ENCODE assay signal across 9 mouse cellular contexts in genomic region chr11:87756251-87756820, GRCm38 (mm10). TPM values are rescaled to one million over a fixed set of nuclear protein-coding genes. Genes with fewer than 3 reads are reported as not detected.
DNase-seq lines count a peak whose midpoint lies in the region; ATAC-seq and TF ChIP-seq lines count a peak whose summit lies in the region.
"Had no signal": no experiment of that assay in that cellular context is flagged by ENCODE, and none has a peak within 500 bp of the region (broad histone marks: within the 10 kb centered on the region; RNA-seq: fewer than 3 reads in every experiment).

No protein-coding gene starts in this region.

- H3K4me2 ChIP-seq in liver, embryonic 15.5 days, result peak overlapping the region; percentile 78

- WGBS in liver, embryonic 15.5 days (ENCODE audit: insufficient replicate concordance), result 17% methylated on average over 15 of the region's 15 CpGs
- WGBS in cerebellum, adult 2 months, result 91% methylated on average over 15 of the region's 15 CpGs

- peak overlapping the region; percentile 98 for H3K27ac ChIP-seq in liver, embryonic 15.5 days (replicated peaks)
- H3K27ac ChIP-seq in cerebellum, adult 2 months (ENCODE audit: insufficient read depth, low read length), result no peak overlapping the region

- intact Hi-C loops in left cerebral cortex, postnatal 25 days (cut with DNase I), result loop anchor here (10.0 kb wide), 1 partner anchor 542 kb away; no protein-coding TSS in a partner anchor

- no peaks in the 10 kb centered on the region for H3K9me3 ChIP-seq in erythroblast, embryonic 14.5 days (ENCODE audit: control insufficient read depth, low read length)
- H3K9me3 ChIP-seq in liver, embryonic 15.5 days (replicated peaks), result no peaks in the 10 kb centered on the region

- TF ChIP-seq POLR2A in cerebellum, adult 2 months (IDR thresholded peaks at IDR 0.05; ENCODE audit: borderline replicate concordance, insufficient read depth, low read length), result no peak

- TF ChIP-seq CTCF in cerebellum, adult 2 months (IDR thresholded peaks at IDR 0.05; ENCODE audit: borderline replicate concordance, insufficient read depth, low read depth, low read length), result no peak

- H3K9ac ChIP-seq in liver, embryonic 15.5 days, result peak overlapping the region; percentile 88

- peaks cover 78% of the 10 kb centered on the region for H3K4me1 ChIP-seq in erythroblast, embryonic 14.5 days (ENCODE audit: control insufficient read depth)
- peaks cover 74% of the 10 kb centered on the region for H3K4me1 ChIP-seq in liver, embryonic 15.5 days (replicated peaks)
- H3K4me1 ChIP-seq in cerebellum, adult 2 months (ENCODE audit: control insufficient read depth, insufficient read depth, low read length), result no peaks in the 10 kb centered on the region; the same call in 1 of the 2 replicates

- ATAC-seq in liver, embryonic 15.5 days (ENCODE audit: insufficient read depth), result peak; percentile 36
- ATAC-seq: Patski had no signal

- H3K36me3 ChIP-seq in erythroblast, embryonic 14.5 days (ENCODE audit: control insufficient read depth), result peaks cover 41% of the 10 kb centered on the region
- H3K36me3 ChIP-seq in liver, embryonic 15.5 days (replicated peaks), result peaks cover 22% of the 10 kb centered on the region

- DNase-seq in heart, adult 18-20 months, result peak; percentile 39 to 71
- no peak for DNase-seq in heart, postnatal 4 days
- DNase-seq in spleen, postnatal 36 days (ENCODE audit: low spot score in 2 of 2), result peak; percentile 87 to 90
- DNase-seq in cerebellum, adult 2 months, result no peak
- DNase-seq in left cerebral cortex, postnatal 25 days (ENCODE audit: low spot score in 2 of 2), result no peak
- DNase-seq in adrenal gland, postnatal 14 days, result no peak

- peak overlapping the region; percentile 70 for H3K4me3 ChIP-seq in erythroblast, embryonic 14.5 days (replicated peaks)
- H3K4me3 ChIP-seq in liver, embryonic 15.5 days (replicated peaks), result peak overlapping the region; percentile 81
- H3K4me3 ChIP-seq in cerebellum, adult 2 months (replicated peaks; ENCODE audit: insufficient read depth, low read depth, low read length), result no peak overlapping the region

- H3K27me3 ChIP-seq in erythroblast, embryonic 14.5 days (ENCODE audit: control insufficient read depth), result peaks cover 12% of the 10 kb centered on the region
- H3K27me3 ChIP-seq in liver, embryonic 15.5 days, result peaks cover 18% of the 10 kb centered on the region
- H3K27me3 ChIP-seq in cerebellum, adult 2 months (ENCODE audit: control insufficient read depth, insufficient read depth, low read length), result no peaks in the 10 kb centered on the region

RNA-seq across cellular contexts. Expression of gene Tspoap1, which starts 4.0 kb away (rescaled TPM):
- total RNA-seq in heart, adult 18-20 months (2021), result under 1 TPM in 1 of 2 experiments, not detected in 1; 0.15 TPM
- total RNA-seq in heart, postnatal 4 days (2021), result under 1 TPM in 1 of 2 experiments, not detected in 1; 0.07 TPM
- polyA plus RNA-seq in erythroblast, embryonic 14.5 days (2012), result 0.47 and 0.71 TPM in 2 replicates
- polyA plus RNA-seq in liver, embryonic 15.5 days (2015; fragmentation: Nextera tagmentation; extraction: Ambion mirVana), result 3.3 and 3.5 TPM in 2 replicates
- polyA plus RNA-seq in cerebellum, adult 2 months (2012; rRNA removed), result 198 TPM in 2 replicates
- total RNA-seq in left cerebral cortex, postnatal 25 days (2021), result 100 to 1,000 TPM; 165 to 189 TPM
- 2.8 and 3.9 TPM in 2 replicates for total RNA-seq in adrenal gland, postnatal 14 days (2021)

RNA-seq across cellular contexts. Expression of gene Supt4a, which starts 19.0 kb away (rescaled TPM):
- 10 to 100 TPM; 42.8 to 46.1 TPM for total RNA-seq in heart, adult 18-20 months (2021)
- 10 to 100 TPM; 47.9 to 49.9 TPM for total RNA-seq in heart, postnatal 4 days (2021)
- 4.3 and 5.5 TPM in 2 replicates for polyA plus RNA-seq in erythroblast, embryonic 14.5 days (2012)
- polyA plus RNA-seq in liver, embryonic 15.5 days (2015; fragmentation: Nextera tagmentation; extraction: Ambion mirVana), result 177 and 195 TPM in 2 replicates
- polyA plus RNA-seq in cerebellum, adult 2 months (2012; rRNA removed), result 155 and 158 TPM in 2 replicates
- 10 to 100 TPM; 69.9 to 86.3 TPM for total RNA-seq in left cerebral cortex, postnatal 25 days (2021)
- total RNA-seq in adrenal gland, postnatal 14 days (2021), result 56.5 and 74.2 TPM in 2 replicates

RNA-seq across cellular contexts. Expression of gene Mpo, which starts 37.0 kb away (rescaled TPM):
- not detected for total RNA-seq in heart, adult 18-20 months (2021)
- under 1 TPM; 0.14 to 0.33 TPM for total RNA-seq in heart, postnatal 4 days (2021)
- 3.6 and 4.5 TPM in 2 replicates for polyA plus RNA-seq in erythroblast, embryonic 14.5 days (2012)
- polyA plus RNA-seq in liver, embryonic 15.5 days (2015; fragmentation: Nextera tagmentation; extraction: Ambion mirVana), result 448 and 474 TPM in 2 replicates
- 0.08 and 0.11 TPM in 2 replicates for polyA plus RNA-seq in cerebellum, adult 2 months (2012; rRNA removed)
- total RNA-seq in left cerebral cortex, postnatal 25 days (2021), result not detected
- 0.64 and 1.4 TPM in 2 replicates for total RNA-seq in adrenal gland, postnatal 14 days (2021)
- polyA plus RNA-seq: Patski had no signal

Comparison
In these comparisons a context has a peak if more than half of its experiments do, and no peak if none do; other contexts are left out.
1. DNase-seq: peak in heart, adult 18-20 months (2 of 2) and spleen, postnatal 36 days (2 of 2); none in heart, postnatal 4 days (single experiment), cerebellum, adult 2 months (0 of 2), left cerebral cortex, postnatal 25 days (0 of 2) and adrenal gland, postnatal 14 days (single experiment).
2. RNA of gene Tspoap1, which starts 4.0 kb away (total RNA-seq): 165 to 189 TPM in left cerebral cortex, postnatal 25 days; 2.8 to 3.9 TPM in adrenal gland, postnatal 14 days, 0.15 TPM in heart, adult 18-20 months and 0.07 TPM in heart, postnatal 4 days; every median in the first group is over 10 times any median in the second.